Mouse (Mus musculus): ENCODE data around the gene Tulp2. TPM values are rescaled to one million over a fixed set of nuclear protein-coding genes. Genes with fewer than 3 reads are reported as not detected.
"Not testable (repeated sequence)": the region's sequence is repeated elsewhere in the genome, so short reads cannot be mapped to it uniquely, and the experiment has no call there.

Gene Tulp2
- polyA plus RNA-seq, 1 experiment from 2014 or later, result 0.92 TPM

DNA sequence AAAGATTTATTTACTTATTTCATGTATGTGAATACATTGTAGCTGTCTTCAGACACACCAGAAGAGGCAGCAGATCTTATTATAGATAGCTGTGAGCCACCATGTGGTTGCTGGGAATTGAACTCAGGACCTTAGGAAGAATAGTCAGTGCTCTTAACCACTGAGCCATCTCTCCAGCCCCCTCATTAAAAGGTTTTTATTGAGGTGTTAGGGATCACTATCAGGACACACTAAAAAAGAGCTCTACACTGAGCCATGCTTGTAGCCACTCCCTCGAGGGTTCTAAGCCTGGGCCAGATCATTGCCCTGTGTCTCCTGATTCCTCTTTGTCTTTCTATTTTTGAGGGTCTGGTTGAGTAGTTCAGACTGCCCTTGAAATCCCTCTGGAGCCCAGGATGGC lies 5.2 kb upstream of the Tulp2 start:
- Histone ChIP-seq H3K36me3 (no peaks in the 10 kb centered on the region), H3K27me3 (no peaks in the 10 kb centered on the region), H3K27ac (no peak overlapping the region), H3K4me3 (no peak overlapping the region), H3K9ac (no peak overlapping the region), H3K9me3 (no peaks in the 10 kb centered on the region), H3K4me1 (no peaks in the 10 kb centered on the region), H3K4me2 (replicated peaks) (no peak overlapping the region)
- 61% methylated on average over 1 of the region's 1 CpGs for WGBS
- no peak for ATAC-seq (ENCODE audit: insufficient number of reproducible peaks, insufficient read depth, low FRiP score, low TSS enrichment)

DNA sequence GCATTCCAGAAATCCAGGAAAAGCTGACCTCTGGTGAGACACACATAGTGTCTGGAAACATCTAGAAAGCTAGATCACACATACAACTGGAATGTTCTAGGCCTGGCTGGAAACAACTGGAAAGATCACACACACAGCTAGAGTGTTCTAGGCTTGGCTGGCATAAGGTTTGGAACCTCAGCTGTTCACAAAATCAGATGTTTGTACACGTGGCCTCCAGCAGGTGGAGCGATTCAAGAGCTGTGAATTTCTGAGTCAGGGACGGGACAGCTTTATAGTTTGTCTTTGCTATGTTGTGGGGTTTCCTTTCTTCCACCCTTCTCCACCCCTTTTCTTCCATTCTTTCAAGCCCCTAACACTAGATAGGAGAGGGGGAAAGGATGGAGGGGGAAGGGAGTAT lies 4.7 kb upstream of the Tulp2 start:
- no peak overlapping the region for H3K9ac ChIP-seq
- H3K27ac ChIP-seq, result no peak overlapping the region
- H3K36me3 ChIP-seq, result no peaks in the 10 kb centered on the region
- no peak overlapping the region for H3K4me2 ChIP-seq (replicated peaks)
- 12% methylated on average over 3 of the region's 3 CpGs for WGBS
- H3K9me3 ChIP-seq, result no peaks in the 10 kb centered on the region
- H3K27me3 ChIP-seq, result no peaks in the 10 kb centered on the region
- H3K4me1 ChIP-seq, result no peaks in the 10 kb centered on the region
- no peak for ATAC-seq (ENCODE audit: insufficient number of reproducible peaks, insufficient read depth, low FRiP score, low TSS enrichment)
- H3K4me3 ChIP-seq, result no peak overlapping the region

DNA sequence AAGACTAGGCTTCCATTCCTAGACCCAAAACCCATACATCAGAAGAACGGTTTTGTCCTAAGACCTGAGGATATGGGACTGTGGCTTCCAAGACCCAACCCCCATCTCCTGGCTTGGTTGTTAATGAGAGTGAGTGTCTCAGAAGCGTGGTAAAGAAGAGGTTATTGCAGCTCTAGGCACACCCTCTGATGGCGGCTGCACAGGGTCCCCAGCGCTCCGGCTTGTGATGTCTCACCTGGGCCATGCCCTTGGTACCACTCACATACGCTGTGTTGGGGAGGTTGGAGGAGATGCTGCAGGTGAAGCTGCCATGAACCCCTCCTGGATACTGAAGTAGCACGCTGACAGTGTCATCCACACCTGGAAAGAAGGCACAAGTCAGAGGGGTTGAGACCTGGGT lies 2.9 kb upstream of the Tulp2 start:
- H3K4me2 ChIP-seq (replicated peaks), result no peak overlapping the region
- H3K9me3 ChIP-seq, result no peaks in the 10 kb centered on the region
- H3K36me3 ChIP-seq, result no peaks in the 10 kb centered on the region
- no peak overlapping the region for H3K9ac ChIP-seq
- H3K27ac ChIP-seq, result no peak overlapping the region
- no peaks in the 10 kb centered on the region for H3K27me3 ChIP-seq
- no peaks in the 10 kb centered on the region for H3K4me1 ChIP-seq
- ATAC-seq (ENCODE audit: insufficient number of reproducible peaks, insufficient read depth, low FRiP score, low TSS enrichment), result no peak
- H3K4me3 ChIP-seq, result no peak overlapping the region
- WGBS, result 92% methylated on average over 7 of the region's 7 CpGs

DNA sequence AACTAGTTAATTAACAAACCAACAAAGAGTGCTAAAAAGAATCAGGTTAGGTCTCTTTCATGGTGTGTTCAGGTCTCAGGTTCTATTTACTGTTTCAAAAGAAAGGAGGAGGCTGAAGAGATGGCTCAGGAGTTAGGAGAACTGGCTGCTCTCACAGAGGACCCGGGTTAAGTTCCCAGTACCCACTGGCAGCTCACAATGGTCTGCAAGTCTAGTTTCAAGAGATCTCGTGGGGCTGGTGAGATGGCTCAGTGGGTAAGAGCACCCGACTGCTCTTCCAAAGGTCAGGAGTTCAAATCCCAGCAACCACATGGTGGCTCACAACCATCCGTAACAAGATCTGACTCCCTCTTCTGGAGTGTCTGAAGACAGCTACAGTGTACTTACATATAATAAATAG lies 1.4 kb upstream of the Tulp2 start:
- not testable (repeated sequence) for H3K27me3 ChIP-seq; H3K36me3 ChIP-seq; H3K9ac ChIP-seq; H3K4me2 ChIP-seq (replicated peaks); H3K27ac ChIP-seq; H3K4me3 ChIP-seq; H3K9me3 ChIP-seq; H3K4me1 ChIP-seq; ATAC-seq (ENCODE audit: insufficient number of reproducible peaks, insufficient read depth, low FRiP score, low TSS enrichment)
- 79% methylated on average over 4 of the region's 4 CpGs for WGBS

DNA sequence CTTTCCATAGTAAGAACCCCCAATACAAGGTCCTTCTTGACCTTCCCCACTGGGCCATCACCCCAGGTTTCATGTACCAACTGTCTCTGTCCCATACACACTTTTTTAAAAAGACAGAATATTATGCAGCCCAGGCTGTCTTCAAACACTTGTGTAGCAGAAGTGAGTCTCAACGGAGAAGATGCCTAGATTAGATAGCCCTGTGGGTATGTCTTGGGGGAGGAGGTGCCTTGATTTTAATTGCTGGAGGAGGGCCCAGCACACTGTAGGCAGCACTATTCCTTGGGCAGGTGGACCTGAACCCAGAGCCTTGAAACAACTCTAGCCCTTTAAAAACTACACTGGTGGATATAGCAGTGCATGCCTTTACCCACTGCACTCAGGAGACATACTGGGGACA lies 489 bp downstream of the Tulp2 start:
- Histone ChIP-seq H3K4me3 (no peak overlapping the region), H3K27ac (no peak overlapping the region), H3K9ac (no peak overlapping the region), H3K36me3 (no peaks in the 10 kb centered on the region), H3K9me3 (no peaks in the 10 kb centered on the region), H3K27me3 (no peaks in the 10 kb centered on the region), H3K4me2 (replicated peaks) (no peak overlapping the region), H3K4me1 (no peaks in the 10 kb centered on the region)
- no peak for ATAC-seq (ENCODE audit: insufficient number of reproducible peaks, insufficient read depth, low FRiP score, low TSS enrichment)
- WGBS, result 83% methylated on average over 1 of the region's 1 CpGs

DNA sequence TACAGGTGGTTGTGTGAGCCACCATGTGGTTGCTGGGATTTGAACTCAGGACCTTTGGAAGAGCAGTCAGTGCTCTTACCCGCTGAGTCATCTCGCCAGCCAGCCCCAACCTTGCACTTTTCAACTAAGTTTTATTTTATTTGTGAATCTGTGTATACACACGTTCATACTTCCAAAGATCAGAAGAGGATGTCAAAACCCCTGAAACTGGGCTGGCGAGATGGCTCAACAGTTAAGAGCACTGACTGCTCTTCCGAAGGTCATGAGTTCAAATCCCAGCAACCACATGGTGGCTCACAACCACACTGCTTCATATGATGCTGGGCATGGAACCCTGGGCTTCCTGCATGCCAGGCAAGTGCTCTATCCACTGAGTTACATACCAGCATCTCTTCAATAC lies 3.3 kb downstream of the Tulp2 start:
- not testable (repeated sequence) for H3K9me3 ChIP-seq; H3K4me1 ChIP-seq; H3K4me3 ChIP-seq; H3K4me2 ChIP-seq (replicated peaks); H3K27me3 ChIP-seq; ATAC-seq (ENCODE audit: insufficient number of reproducible peaks, insufficient read depth, low FRiP score, low TSS enrichment); H3K9ac ChIP-seq; H3K36me3 ChIP-seq; H3K27ac ChIP-seq
- 94% methylated on average over 5 of the region's 5 CpGs for WGBS

DNA sequence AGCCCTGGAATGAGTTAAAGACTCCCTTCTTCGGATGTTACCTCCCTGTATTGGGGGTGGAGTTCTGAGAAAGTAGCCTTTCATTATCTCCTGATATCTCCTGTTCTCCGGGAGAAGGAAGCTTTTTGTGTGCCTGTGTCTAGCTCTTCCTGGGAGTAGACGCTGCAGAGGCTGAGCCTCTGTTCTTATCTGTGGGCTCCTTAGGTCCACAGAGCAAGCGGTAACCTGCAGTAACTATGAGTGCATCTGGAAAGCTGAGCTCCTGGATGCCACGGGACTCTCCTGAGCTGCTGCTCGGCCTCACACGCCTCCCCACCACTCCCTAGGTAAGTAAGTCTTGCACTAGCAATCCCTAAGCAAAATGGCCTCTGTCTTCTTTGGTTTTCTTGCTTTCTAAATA lies 4.5 kb downstream of the Tulp2 start:
- no peak overlapping the region for H3K27ac ChIP-seq
- no peaks in the 10 kb centered on the region for H3K27me3 ChIP-seq
- no peak overlapping the region for H3K4me2 ChIP-seq (replicated peaks)
- 72% methylated on average over 7 of the region's 7 CpGs for WGBS
- no peak overlapping the region for H3K9ac ChIP-seq
- H3K4me1 ChIP-seq, result peaks cover 8% of the 10 kb centered on the region
- H3K4me3 ChIP-seq, result no peak overlapping the region
- H3K9me3 ChIP-seq, result no peaks in the 10 kb centered on the region
- ATAC-seq (ENCODE audit: insufficient number of reproducible peaks, insufficient read depth, low FRiP score, low TSS enrichment), result no peak
- H3K36me3 ChIP-seq, result no peaks in the 10 kb centered on the region

DNA sequence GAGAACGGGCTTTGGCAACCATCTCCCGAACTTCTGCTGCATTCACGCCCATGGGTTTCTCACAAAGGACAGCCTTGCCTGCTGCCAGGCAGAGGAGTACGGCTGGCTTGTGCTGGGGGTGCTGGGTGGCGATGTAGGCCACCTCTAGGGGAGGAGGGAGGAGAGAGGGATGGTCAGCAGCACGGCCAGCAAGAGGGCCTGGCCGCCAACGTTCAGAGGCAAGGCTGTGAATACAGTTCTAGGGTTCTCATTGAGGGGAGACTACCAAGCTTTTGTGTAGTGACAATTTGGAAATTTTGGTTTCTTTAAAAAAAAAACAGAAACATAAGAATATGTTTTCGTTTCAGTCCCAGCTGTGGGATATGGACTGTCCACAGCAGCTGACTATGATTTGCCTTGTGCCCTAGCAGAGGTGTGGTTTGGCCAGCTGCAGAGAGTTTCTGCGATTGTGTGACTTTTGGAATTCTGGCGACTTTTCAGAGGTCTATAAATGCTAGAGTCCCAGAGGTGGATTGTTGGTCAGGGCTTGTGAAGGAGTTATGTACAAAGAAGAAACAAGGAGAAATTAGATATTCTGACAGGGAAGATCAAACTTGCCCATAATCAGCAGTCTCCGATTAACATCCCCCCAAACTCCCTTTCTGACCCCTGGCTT lies 5.2 kb downstream of the Tulp2 start, which contains the start of gene Gm45808:
TSS of gene Gm45808 (minus strand) at position 51 of the 655 bp plus-strand sequence.
- ATAC-seq (ENCODE audit: insufficient number of reproducible peaks, insufficient read depth, low FRiP score, low TSS enrichment), result no peak
- H3K27ac ChIP-seq, result 0 out of 2 replicates have a peak within 1 kb of the TSS, but pooled peaks have one; percentile 30

DNA sequence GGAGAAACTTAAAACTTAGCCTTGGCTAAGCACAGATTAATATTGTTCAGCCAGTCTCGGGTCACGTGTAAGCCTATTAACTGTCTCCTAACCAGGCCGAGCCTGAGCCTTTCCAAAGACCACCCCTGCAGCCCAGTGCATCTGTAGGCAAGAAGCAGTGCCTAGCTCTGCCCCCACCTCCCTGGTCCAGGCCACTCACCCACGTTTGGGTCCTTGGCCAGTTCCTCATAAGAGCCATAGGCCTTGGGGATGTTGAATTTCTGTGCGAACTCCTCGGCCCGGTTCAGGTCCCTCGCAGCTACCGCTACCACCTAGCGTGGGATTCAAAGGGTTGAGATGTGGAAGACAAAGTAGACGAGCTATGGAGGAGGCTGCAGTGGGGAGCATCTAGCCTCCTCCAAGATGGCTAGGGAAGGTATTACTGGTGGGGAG lies 6.2 kb downstream of the Tulp2 start:
- Histone ChIP-seq H3K36me3 (peaks cover 10% of the 10 kb centered on the region), H3K9me3 (no peaks in the 10 kb centered on the region), H3K27ac (peak overlapping the region; percentile 83), H3K4me1 (peaks cover 10% of the 10 kb centered on the region), H3K4me3 (peak overlapping the region; percentile 42), H3K9ac (peak overlapping the region; percentile 53; the same call in 1 of the 2 replicates), H3K27me3 (no peaks in the 10 kb centered on the region), H3K4me2 (replicated peaks) (peak overlapping the region; percentile 61)
- 22% methylated on average over 11 of the region's 11 CpGs for WGBS
- ATAC-seq (ENCODE audit: insufficient number of reproducible peaks, insufficient read depth, low FRiP score, low TSS enrichment), result 0 out of 2 replicates have a peak, but pooled peaks have one; percentile 18

More for the DNA sequence above, 5.2 kb downstream of the Tulp2 start, which contains the start of gene Gm45808:
- Histone ChIP-seq H3K4me2 (replicated peaks) (no peak within 1 kb of the TSS), H3K27me3 (no peaks in the 10 kb centered on the region), H3K36me3 (peaks cover under 1% of the 10 kb centered on the region; the same call in 1 of the 2 replicates), H3K9me3 (no peaks in the 10 kb centered on the region), H3K4me1 (peaks cover 10% of the 10 kb centered on the region), H3K9ac (no peak within 1 kb of the TSS), H3K4me3 (no peak within 1 kb of the TSS)
- WGBS, result 77% methylated on average over 12 of the region's 12 CpGs

DNA sequence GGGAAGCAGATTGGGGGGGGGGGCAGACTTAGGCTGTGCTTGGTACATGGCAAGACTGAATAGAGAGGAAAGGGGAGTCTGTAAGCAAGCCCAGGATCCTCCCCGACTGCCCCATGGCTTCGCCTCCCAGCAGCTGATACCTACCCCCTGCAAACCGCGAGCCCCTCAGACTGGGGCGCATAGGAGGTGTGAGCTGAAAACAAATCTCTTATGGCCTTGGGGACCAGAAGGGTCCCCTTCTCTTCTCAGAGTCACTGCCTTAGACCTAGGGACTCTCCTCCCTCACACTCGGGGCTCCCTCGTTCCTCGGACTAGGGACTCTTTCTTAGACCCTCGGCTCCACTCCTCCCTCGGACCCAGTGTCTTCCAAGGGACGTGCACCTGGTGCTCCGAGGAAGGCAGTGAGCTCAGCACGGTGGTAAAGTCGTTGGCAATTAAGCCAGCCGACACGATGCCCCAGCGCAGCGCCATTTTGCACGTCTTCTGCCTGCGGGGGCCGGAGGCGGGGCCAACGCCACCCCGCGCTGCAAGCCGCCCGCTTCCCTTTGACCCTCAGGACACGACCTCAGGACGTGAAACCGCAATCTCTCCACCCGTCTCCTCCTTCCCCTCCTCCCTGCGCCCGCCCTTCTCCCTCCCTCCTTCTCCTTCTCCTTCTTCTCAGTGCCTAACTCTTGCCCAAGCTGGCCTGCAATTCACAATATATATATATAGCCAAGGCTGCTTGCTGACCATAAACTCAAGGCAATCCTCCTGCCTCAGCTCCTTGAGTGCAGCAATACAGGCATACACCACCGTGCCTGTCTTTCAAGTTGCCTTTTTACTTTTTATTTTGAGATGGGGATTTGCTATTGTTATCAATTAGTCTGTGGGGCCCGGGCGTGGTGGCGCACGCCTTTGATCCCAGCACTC lies 6.9 kb downstream of the Tulp2 start, which contains the start of gene Dhdh:
TSS of gene Dhdh (minus strand) at position 513 of the 912 bp plus-strand sequence.
- peak within 1 kb of the TSS; percentile 83 for H3K27ac ChIP-seq
- H3K4me2 ChIP-seq (replicated peaks), result peak within 1 kb of the TSS; percentile 61
- peak within 1 kb of the TSS; percentile 42 for H3K4me3 ChIP-seq
- H3K36me3 ChIP-seq, result peaks cover 17% of the 10 kb centered on the region
- 10% methylated on average over 38 of the region's 38 CpGs for WGBS
- H3K9ac ChIP-seq, result peak within 1 kb of the TSS; percentile 53
- H3K9me3 ChIP-seq, result no peaks in the 10 kb centered on the region
- H3K27me3 ChIP-seq, result no peaks in the 10 kb centered on the region
- 0 out of 2 replicates have a peak, but pooled peaks have one; percentile 23 for ATAC-seq (ENCODE audit: insufficient number of reproducible peaks, insufficient read depth, low FRiP score, low TSS enrichment)
- H3K4me1 ChIP-seq, result peaks cover 10% of the 10 kb centered on the region

DNA sequence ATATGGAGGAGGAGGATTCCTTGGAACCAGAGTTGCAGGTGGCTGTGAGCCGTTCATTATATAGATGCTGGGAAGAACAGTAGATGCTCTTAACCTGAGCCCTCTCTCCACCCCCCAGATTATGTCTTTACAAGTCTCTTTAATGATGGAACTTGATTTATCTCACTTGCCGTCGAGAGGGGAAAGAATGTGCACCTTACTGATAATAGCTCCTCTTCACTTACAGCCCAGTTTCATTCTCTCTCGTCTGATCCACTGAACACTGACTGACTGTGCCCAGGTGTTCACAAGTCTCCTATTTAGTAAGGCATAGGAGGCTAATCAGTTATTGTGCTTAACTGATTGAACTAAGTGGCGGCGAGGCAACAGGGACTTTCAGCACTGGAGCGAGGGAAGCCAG lies 7.9 kb downstream of the Tulp2 start:
- H3K9me3 ChIP-seq, result no peaks in the 10 kb centered on the region
- H3K4me3 ChIP-seq, result no peak overlapping the region
- H3K9ac ChIP-seq, result no peak overlapping the region
- H3K36me3 ChIP-seq, result peaks cover 27% of the 10 kb centered on the region
- H3K4me1 ChIP-seq, result peaks cover 10% of the 10 kb centered on the region
- no peak overlapping the region for H3K4me2 ChIP-seq (replicated peaks)
- no peak for ATAC-seq (ENCODE audit: insufficient number of reproducible peaks, insufficient read depth, low FRiP score, low TSS enrichment)
- no peaks in the 10 kb centered on the region for H3K27me3 ChIP-seq
- WGBS, result 84% methylated on average over 7 of the region's 7 CpGs
- no peak overlapping the region for H3K27ac ChIP-seq
